ENCODE assay signal across 8 mouse cellular contexts in the genomic region with DNA sequence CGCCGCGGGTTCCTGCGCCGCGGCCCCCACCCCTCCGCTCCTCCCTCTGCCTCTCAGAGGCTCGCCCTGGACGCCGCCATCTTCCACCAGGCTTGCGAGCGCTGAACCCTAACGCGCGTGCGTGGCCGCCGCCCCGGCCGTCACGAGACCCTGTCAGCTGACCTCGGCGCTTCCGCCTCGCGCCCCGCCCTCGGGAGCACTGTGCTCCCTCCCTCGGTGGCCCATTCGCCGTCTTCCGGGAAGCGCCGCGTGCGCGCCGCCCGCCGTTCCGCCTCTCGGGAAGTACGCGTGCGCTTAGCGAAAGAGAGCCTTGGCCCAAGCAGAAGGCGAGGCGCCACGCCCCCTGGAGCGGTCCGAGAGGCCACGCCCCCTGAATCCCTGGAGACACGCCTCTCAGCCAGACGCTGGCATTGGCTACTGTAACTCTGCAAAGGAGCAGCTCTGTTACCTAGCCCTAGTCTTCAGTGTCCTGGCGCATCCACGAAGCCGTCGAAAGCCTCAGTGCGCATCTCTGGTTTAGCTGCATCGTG. TPM values are rescaled to one million over a fixed set of nuclear protein-coding genes. Genes with fewer than 3 reads are reported as not detected.
A peak's percentile ranks its signal among the peaks of the same experiment; 100 is the strongest.
DNase-seq lines count a peak whose midpoint lies in the region; ATAC-seq lines count a peak whose summit lies in the region.

A gene (minus strand): TSS at position 108 of the 530 bp plus-strand sequence.

- H3K79me2 ChIP-seq in macrophage (ENCODE audit: inconsistent target) = peaks cover 45% of the 10 kb centered on the region

- no peaks in the 10 kb centered on the region for H3K9me3 ChIP-seq in hindbrain, embryonic 16.5 days (ENCODE audit: control insufficient read depth, low read length)

- H3K4me3 ChIP-seq in hindbrain, embryonic 16.5 days (ENCODE audit: low read length) = peak within 1 kb of the TSS; percentile 97
- H3K4me3 ChIP-seq in macrophage (ENCODE audit: inconsistent target) = peak within 1 kb of the TSS; percentile 91

- peak within 1 kb of the TSS; percentile 89 for H3K4me2 ChIP-seq in hindbrain, embryonic 16.5 days (ENCODE audit: low read length)

- H3K36me3 ChIP-seq in hindbrain, embryonic 16.5 days (ENCODE audit: control insufficient read depth, insufficient read depth, low read length) = no peaks in the 10 kb centered on the region
- H3K36me3 ChIP-seq in macrophage (ENCODE audit: inconsistent target) = no peaks in the 10 kb centered on the region

- H3K27ac ChIP-seq in hindbrain, embryonic 16.5 days (ENCODE audit: low read depth, low read length) = peak within 1 kb of the TSS; percentile 91
- peak within 1 kb of the TSS; percentile 72 for H3K27ac ChIP-seq in macrophage

- H3K9ac ChIP-seq in hindbrain, embryonic 16.5 days (ENCODE audit: low read depth, low read length) = peak within 1 kb of the TSS; percentile 96

- H3K4me1 ChIP-seq in hindbrain, embryonic 16.5 days (ENCODE audit: control insufficient read depth, insufficient read depth, low read depth, low read length) = peaks cover 18% of the 10 kb centered on the region

- DNase-seq in WW6 (ENCODE audit: low read depth, low spot score) = peak; percentile 97
- peak; percentile 95 to 97 for DNase-seq in cerebellum, postnatal 4 days (ENCODE audit: low spot score in 2 of 2)
- peak; percentile 99 for DNase-seq in gastrocnemius, adult 18-20 months (ENCODE audit: low spot score)
- DNase-seq in left cerebral cortex, adult 18-20 months (ENCODE audit: low spot score in 2 of 2) = peak; percentile 96 to 97
- DNase-seq in right cerebral cortex, adult 18-20 months = peak; percentile 99
- DNase-seq in urinary bladder, postnatal 10 days (ENCODE audit: low spot score) = peak; percentile 92

- WGBS in hindbrain, embryonic 16.5 days = under 1% methylated on average over 59 of the region's 60 CpGs
- WGBS in macrophage (ENCODE audit: missing documents) = 3% methylated on average over 55 of the region's 60 CpGs

- no peaks in the 10 kb centered on the region for H3K27me3 ChIP-seq in hindbrain, embryonic 16.5 days (replicated peaks; ENCODE audit: control insufficient read depth, insufficient read depth, low read length)

- peak; percentile 98 for ATAC-seq in hindbrain, embryonic 16.5 days

RNA-seq across cellular contexts. Expression of the gene that starts here (rescaled TPM):
- 10 to 100 TPM; 29.0 to 31.3 TPM for total RNA-seq in gastrocnemius, adult 18-20 months (2021)
- polyA plus RNA-seq in hindbrain, embryonic 16.5 days (2015; fragmentation: Nextera tagmentation; extraction: Ambion mirVana) = 17.8 TPM in 2 replicates
- total RNA-seq in left cerebral cortex, adult 18-20 months (2021) = 10 to 100 TPM; 72.3 to 73.1 TPM
- 100 to 1,000 TPM; 190 to 627 (median 375) TPM for total RNA-seq in macrophage (2018; cell fraction: chromatin; rRNA removed)
- total RNA-seq in macrophage (2018; cell fraction: cytosol; rRNA removed) = 100 to 1,000 TPM in 5 of 26 experiments, 10 to 100 TPM in 21; 53.0 to 119 (median 86.7) TPM
- total RNA-seq in macrophage (2018; cell fraction: nucleus; rRNA removed) = 100 to 1,000 TPM; 141 to 415 (median 213) TPM
- 52.3 to 82.4 TPM (median 64.2 TPM) in 3 replicates for polyA plus RNA-seq in macrophage (2018)

Comparison
In these comparisons a context has a peak if more than half of its experiments do, and no peak if none do; other contexts are left out.
1. Peak in every context shown above with its lines: DNase-seq, ATAC-seq, H3K4me3 ChIP-seq and H3K27ac ChIP-seq.